Mouse (Mus musculus) ovary, postnatal 14 days (tissue): ENCODE results near the gene Ksr1.

Experiments used
- DNase-seq: peaks from one replicate; pipeline ENCODE4 v3.0.0; 2022; ENCODE audit warnings: low spot score

Gene Ksr1

DNA sequence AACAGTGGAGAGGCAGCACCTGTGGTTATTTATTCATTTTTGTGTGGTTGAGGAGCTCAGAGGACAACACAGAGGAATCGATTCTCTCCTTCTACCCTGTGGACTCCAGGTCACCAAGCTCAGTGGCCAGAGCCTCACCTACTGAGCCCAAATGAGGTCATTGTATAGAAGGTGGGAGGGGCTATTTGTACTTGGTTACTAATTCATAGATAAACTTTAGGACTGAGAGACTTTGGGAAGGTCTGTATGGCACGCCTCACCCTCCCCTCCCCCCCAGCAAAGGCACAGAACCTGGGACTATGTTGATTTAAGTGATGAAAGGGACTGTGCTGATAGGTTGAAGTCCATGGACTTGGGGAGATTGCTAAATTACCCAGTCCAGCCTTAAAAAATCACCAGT is 164.2 kb downstream of the Ksr1 start:
- no peak for DNase-seq

DNA sequence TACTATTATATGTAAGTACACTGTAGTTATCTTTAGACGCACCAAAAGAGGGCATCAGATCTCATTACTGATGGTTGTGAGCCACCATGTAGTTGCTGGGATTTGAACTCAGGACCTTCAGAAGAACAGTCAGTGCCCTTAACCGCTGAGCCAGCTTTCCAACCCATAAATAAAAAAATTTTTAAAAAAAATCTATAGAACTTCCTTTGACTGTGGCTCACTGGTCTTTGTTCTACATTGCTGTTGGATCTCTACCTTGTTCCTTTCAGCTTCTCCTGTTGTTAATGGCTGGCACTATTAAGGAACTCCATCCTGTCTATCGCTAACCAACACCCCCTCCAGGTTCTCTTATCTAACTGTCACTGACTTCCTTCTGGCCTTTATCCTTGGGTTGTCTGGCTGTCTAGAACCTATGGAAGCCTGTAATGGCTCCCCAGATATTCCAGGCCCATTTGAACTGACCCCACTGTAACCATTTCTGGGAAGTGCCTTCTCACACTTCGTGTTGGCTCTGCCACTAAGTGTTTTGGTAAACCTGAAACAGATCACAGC is 166.0 kb downstream of the Ksr1 start:
- no peak for DNase-seq

DNA sequence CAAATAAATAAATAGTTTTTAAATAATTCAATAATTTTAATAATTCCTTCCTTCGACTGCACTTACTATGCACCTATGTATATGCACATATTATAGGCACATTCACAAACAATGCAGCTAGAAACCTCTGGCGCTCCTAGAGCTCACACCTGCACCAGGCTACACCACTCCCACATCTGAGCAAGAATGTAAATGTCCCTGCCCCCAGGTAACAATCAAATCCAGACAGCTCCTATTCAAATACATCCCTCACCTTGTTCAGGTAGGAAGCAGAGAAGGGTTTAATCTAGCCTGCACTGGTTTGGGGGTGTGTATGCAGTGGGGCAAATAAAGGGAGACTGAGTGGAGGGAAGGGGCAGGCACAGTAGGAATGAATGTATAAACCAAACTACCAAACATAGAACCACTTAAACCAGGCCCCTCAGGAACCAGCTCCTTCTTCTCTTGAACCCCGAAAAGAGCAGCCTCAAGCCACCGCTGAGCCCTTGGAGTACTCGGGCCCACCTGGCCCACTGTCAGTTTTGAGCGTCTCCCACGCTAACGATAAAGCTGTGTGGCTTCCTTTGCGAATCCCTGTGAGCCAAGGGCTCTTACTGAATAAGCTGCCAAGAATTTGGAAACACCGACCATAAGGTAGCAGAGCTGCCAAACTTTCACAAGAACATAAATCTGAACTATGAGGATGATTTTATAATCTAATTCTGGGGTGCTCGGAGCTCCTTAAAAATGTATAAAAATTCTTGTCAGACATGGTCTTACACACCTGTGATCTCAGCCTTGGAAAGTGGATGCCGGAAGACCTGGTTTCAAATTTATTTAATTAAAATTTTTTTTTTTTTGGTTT is 167.8 kb downstream of the Ksr1 start:
- no peak for DNase-seq

DNA sequence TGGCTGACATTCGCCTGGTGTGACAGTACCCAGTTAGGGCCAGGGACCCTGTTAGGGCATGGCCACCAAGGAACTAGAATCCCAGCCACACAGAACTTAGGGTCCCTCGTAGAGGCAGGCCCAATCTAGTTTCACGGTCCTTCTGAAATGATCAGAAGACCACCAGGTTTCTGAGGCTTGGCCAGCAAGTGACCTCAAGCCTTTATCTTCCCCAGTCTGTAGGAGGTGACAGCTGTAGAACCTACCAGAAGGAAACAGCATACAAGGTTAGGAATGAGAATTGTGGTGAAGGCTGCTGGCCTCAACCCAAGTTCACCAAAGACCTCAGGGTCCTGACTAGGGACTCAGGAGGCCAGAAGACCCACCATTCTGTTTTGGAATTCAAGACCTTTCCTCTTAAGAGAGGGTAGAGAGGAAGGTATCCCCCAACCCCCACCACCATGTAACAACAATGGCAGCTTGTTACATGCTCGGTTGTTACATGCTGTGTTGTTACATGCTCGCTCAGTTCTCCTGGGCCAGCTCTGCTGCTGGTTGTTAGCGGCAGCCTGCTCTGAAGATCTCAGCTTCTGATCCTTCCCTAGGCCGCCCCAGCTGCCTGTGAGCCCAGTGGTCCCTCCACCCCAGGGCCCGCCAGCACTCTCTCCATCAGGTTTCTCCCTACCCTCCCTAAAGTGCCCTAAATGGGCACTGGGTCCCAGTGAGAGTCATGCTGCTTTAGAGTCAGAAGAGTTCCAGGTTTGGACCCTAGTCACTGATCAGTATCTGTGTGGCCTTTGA is 169.3 kb downstream of the Ksr1 start:
- no peak for DNase-seq

DNA sequence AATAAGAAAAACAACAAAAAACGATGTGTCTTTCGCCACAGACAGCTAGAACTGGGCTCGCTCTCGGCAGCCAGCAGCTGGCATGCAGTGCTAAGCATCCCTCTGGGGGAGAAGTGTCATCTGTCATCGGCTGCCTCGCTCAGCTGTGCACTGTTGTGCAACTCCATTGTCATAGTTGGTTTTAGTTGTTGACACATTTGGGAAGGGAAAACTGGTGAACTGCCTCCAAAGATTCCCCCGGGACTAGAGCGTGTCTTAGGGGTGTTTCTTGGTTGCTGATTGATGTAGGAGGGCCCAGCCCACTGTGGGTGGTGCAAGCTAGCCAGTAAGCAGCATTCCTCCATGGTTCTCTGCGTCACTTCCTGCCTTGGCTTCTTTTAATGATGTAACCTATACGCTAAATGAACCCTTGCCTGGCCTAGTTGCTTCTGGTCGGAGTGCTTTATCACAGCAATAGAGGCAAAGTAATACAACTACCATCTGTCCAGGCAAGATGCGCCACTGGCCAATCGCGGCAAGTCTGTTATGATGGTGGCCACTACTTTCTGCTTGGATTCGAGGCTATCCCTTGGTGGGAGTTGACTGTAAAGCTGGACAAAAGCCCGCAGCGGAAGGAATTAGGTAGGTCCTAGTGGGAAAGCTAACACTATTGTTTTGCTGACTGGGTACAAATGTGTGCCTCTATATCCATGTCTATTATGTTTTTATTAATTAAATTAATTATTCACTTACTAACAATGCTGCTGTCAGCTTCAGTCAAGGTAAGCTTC is 172.6 kb downstream of the Ksr1 start:
- DNase-seq = peak; percentile 27

DNA sequence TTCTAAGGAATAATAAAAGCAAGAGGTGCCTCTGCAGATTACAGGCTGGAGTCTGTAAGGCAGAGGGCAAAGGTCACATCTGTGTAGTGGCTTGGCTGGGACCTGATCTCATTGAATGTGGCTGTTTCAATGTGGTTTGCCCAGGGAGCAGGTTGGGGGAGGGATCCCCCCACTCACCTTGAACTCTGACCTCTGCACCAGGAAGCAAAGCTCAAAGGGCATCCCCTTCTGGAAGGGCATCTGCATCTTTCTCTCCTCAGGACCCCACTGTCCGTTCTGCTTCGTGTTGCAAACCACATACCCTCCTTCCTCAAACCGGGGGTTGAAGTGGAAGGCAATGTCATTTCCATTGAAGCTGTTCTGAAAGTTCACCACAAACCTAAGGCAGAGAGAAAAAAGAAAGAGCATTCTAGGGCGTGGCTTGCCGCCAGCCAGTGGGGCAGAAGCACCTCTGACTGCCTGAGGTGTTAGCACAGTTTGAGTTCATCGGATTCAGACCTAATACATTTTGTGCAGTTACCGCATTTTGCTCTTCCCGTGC is 173.3 kb downstream of the Ksr1 start:
- no peak for DNase-seq

DNA sequence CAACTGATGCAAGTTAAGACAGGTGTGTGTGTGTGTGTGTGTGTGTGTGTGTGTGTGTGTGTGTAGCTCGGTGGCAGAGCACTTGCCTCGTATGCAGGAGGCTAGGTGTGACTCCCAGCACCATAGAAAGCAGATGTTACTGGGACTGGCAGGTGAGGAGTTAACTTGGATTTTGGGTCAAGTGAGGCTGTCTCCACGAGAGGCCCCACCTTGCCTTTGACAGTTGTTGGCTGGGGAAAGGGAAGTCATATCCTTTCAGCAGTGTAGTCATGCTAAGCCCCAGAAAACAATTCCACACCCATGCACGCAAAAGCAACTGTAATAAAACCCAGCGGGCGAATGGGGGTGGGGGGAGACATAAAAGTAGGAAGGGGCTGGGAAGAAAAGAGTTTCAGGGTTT is 173.9 kb downstream of the Ksr1 start:
- no peak for DNase-seq

DNA sequence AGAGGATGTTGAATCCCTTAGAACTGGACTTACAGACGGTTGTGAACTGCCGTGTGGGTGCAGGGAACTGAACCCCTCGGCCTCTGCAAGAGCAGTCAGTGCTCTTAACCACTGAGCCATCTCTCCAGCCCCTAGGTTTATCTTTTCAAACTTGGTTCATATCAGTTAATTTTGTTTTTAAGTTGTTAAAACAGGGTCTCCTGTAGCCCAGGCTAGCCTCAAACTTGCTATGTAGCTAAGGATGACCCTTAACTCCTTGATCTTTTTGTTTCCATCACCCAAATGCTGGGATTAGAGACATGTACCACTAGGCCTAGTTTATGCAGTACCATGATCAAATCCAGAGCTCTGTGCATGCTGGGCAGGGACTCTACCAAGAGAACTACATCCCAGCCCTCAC is 174.5 kb downstream of the Ksr1 start:
- DNase-seq = no peak

DNA sequence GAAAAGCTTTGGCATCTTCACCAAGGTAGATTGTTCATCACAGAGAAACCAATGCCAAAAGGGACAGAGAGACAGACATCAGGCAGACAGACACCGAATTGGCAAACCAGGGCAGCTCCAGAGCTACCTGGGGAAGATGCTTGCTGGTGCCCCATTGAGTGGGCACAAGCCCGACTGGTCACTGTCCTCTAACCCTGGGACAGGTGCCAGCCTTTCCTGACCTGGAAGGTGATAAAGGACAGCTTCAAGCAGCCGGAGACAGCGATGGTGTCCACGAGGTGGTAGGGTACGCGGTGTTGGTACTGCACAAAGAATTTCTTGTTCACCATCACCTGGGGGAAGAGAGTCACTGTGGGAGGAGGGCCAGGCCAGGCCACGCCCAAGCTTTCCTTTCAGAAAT is 175.1 kb downstream of the Ksr1 start:
- DNase-seq = no peak

DNA sequence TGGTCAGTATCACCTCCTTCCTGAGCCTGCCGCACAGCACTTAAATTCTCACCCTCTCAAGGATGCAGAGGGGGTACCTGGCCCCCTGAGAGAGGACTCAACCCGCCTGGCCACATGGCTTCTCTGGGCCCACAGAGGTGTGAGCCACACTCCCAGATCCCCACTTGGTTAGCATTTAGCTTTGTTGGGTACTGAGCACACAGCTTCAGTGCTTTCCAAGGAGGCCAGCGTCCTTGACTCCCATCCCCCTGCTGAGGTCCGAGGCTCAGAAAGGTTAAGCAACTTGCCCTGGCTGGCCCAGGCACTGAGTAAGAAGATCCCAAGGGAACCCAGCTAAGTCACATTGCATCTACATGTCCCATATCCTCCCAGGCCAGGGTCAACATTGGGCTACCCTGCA is 178.1 kb downstream of the Ksr1 start:
- DNase-seq = no peak

DNA sequence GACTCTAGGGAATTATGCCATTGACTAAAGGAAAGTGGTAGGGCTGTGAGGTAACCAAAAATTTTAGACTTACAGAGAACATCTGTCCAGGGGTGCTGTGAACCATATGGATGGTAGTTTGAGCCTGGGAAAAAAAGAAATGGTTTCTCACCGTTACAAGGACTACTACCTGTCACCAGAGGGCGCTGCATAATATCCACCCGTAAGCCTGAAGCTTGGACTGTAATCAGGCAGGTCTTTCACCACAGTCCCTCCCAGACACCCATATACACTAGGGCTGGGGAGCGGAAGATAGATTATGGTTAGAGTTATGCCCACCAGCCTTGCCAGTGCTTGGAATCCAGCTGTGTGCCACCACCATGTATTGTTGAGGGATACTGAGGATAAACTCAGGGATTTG is 178.8 kb downstream of the Ksr1 start:
- peak; percentile 47 for DNase-seq
